Mouse (Mus musculus): Measurements from ENCODE around the gene Olfr1131. TPM values are rescaled to one million over a fixed set of nuclear protein-coding genes. Genes with fewer than 3 reads are reported as not detected.
"Not testable (repeated sequence)": the region's sequence is repeated elsewhere in the genome, so short reads cannot be mapped to it uniquely, and the experiment has no call there.

Gene Olfr1131
- not detected for total RNA-seq (2021)

GRCm38 (mm10) chr2:87626804-87627203, at the start of gene Olfr1131:
TSS of gene Olfr1131 (plus strand) at chr2:87627104.
- no peak for DNase-seq (ENCODE audit: low spot score in 2 of 2)
- intact Hi-C loops (cut with DNase I), result no loop called here

GRCm38 (mm10) chr2:87605912-87606311, 21.0 kb upstream of the Olfr1131 start, which contains the start of gene Olfr1130:
TSS of gene Olfr1130 (plus strand) at chr2:87606212.
- DNase-seq (ENCODE audit: low spot score in 2 of 2); intact Hi-C loops (cut with DNase I): not testable (repeated sequence)

- DNase-seq (ENCODE audit: low spot score in 2 of 2), result no peak
- intact Hi-C loops (cut with DNase I), result no loop called here
Measured at GRCm38 (mm10) chr2:87637435-87637834, 10.5 kb downstream of the Olfr1131 start, which contains the start of gene Olfr1132. TSS of gene Olfr1132 (minus strand) at chr2:87637535.

- no peak for DNase-seq (ENCODE audit: low spot score in 2 of 2)
- intact Hi-C loops (cut with DNase I), result no loop called here
Measured at GRCm38 (mm10) chr2:87642441-87642840, 15.5 kb downstream of the Olfr1131 start.

GRCm38 (mm10) chr2:87647274-87647673, 20.4 kb downstream of the Olfr1131 start, which contains the start of gene Olfr1133:
TSS of gene Olfr1133 (minus strand) at chr2:87647374.
- intact Hi-C loops (cut with DNase I), result no loop called here
- no peak for DNase-seq (ENCODE audit: low spot score in 2 of 2)

- intact Hi-C loops (cut with DNase I), result no loop called here
- no peak for DNase-seq (ENCODE audit: low spot score in 2 of 2)
Measured at GRCm38 (mm10) chr2:87658360-87658759, 31.5 kb downstream of the Olfr1131 start, which contains the start of gene Olfr1134. TSS of gene Olfr1134 (minus strand) at chr2:87658460.

GRCm38 (mm10) chr2:87673564-87673963, 46.7 kb downstream of the Olfr1131 start, which contains the start of gene Olfr1135:
TSS of gene Olfr1135 (minus strand) at chr2:87673664.
- no peak for DNase-seq (ENCODE audit: low spot score in 2 of 2)
- intact Hi-C loops (cut with DNase I), result no loop called here

Other genes with a start within 250 kb of the Olfr1131 start
- under 1 TPM in 1 of 2 experiments, not detected in 1; 0.14 TPM for gene Olfr1122, start 241.3 kb upstream of the Olfr1131 start, total RNA-seq (2021)
- gene Olfr1123, start 210.5 kb upstream of the Olfr1131 start, total RNA-seq (2021), result not detected
- gene Olfr1124, start 196.8 kb upstream of the Olfr1131 start, total RNA-seq (2021), result not detected
- not detected for gene Olfr1126, start 173.1 kb upstream of the Olfr1131 start, total RNA-seq (2021)
- gene Pramel7, start 130.0 kb upstream of the Olfr1131 start, total RNA-seq (2021), result not detected
- not detected for gene Pramel6, start 120.5 kb upstream of the Olfr1131 start, total RNA-seq (2021)
- not detected for gene Olfr153, start 95.3 kb upstream of the Olfr1131 start, total RNA-seq (2021)
- not detected for gene Olfr1128, start 81.6 kb upstream of the Olfr1131 start, total RNA-seq (2021)
- not detected for gene Olfr1129, start 53.2 kb upstream of the Olfr1131 start, total RNA-seq (2021)
- not detected for gene Olfr1130, start 20.9 kb upstream of the Olfr1131 start, total RNA-seq (2021)
- gene Olfr1132, start 10.4 kb downstream of the Olfr1131 start, total RNA-seq (2021), result not detected
- not detected for gene Olfr1133, start 20.3 kb downstream of the Olfr1131 start, total RNA-seq (2021)
- gene Olfr1134, start 31.4 kb downstream of the Olfr1131 start, total RNA-seq (2021), result not detected
- not detected for gene Olfr1135, start 46.6 kb downstream of the Olfr1131 start, total RNA-seq (2021)
- not detected for gene Olfr1136, start 66.8 kb downstream of the Olfr1131 start, total RNA-seq (2021)
- gene Olfr1137, start 86.1 kb downstream of the Olfr1131 start, total RNA-seq (2021), result not detected
- gene Olfr1138, start 112.9 kb downstream of the Olfr1131 start, total RNA-seq (2021), result not detected
- not detected for gene Olfr1140, start 116.6 kb downstream of the Olfr1131 start, total RNA-seq (2021)
- gene Olfr1141, start 126.9 kb downstream of the Olfr1131 start, total RNA-seq (2021), result not detected
- gene Olfr152, start 152.4 kb downstream of the Olfr1131 start, total RNA-seq (2021), result not detected
- not detected for gene Olfr1143, start 173.5 kb downstream of the Olfr1131 start, total RNA-seq (2021)
- gene Olfr1145, start 182.7 kb downstream of the Olfr1131 start, total RNA-seq (2021), result not detected
- not detected for gene Olfr1148, start 203.4 kb downstream of the Olfr1131 start, total RNA-seq (2021)
- gene Olfr1150-ps1, start 216.9 kb downstream of the Olfr1131 start, total RNA-seq (2021), result not detected
- not detected for gene Olfr1151, start 228.8 kb downstream of the Olfr1131 start, total RNA-seq (2021)
- gene Olfr1152, start 239.4 kb downstream of the Olfr1131 start, total RNA-seq (2021), result not detected

Data from left cerebral cortex, postnatal 25 days (tissue).